Mouse (Mus musculus): ENCODE measurements around the gene Ece1.

The Ece1 gene

GRCm38 (mm10) chr4:137982869-137983268 lies 120.8 kb downstream of the Ece1 start:
- no peak for DNase-seq (ENCODE audit: low read depth, low spot score)

- DNase-seq (ENCODE audit: low read depth, low spot score) = no peak
These were observed 122.2 kb downstream of the Ece1 start for GRCm38 (mm10) chr4:137984212-137984611.

- no peak for DNase-seq (ENCODE audit: low read depth, low spot score)
These were observed 122.7 kb downstream of the Ece1 start for GRCm38 (mm10) chr4:137984746-137985145.

GRCm38 (mm10) chr4:137989426-137989825 lies 127.4 kb downstream of the Ece1 start:
- DNase-seq (ENCODE audit: low read depth, low spot score) = no peak

GRCm38 (mm10) chr4:137990433-137990832 lies 128.4 kb downstream of the Ece1 start:
- DNase-seq (ENCODE audit: low read depth, low spot score) = no peak

GRCm38 (mm10) chr4:137991240-137991639 lies 129.2 kb downstream of the Ece1 start:
- no peak for DNase-seq (ENCODE audit: low read depth, low spot score)

- no peak for DNase-seq (ENCODE audit: low read depth, low spot score)
These were observed 130.9 kb downstream of the Ece1 start, which contains the start of gene Eif4g3 for GRCm38 (mm10) chr4:137992890-137993289. Gene Eif4g3 (plus strand): TSS chr4:137993022.

- peak; percentile 91 for DNase-seq (ENCODE audit: low read depth, low spot score)
These were observed 131.3 kb downstream of the Ece1 start for GRCm38 (mm10) chr4:137993291-137993758.

GRCm38 (mm10) chr4:137993821-137994561 lies 132.0 kb downstream of the Ece1 start:
- no peak for DNase-seq (ENCODE audit: low read depth, low spot score)

GRCm38 (mm10) chr4:137994562-137995336 lies 132.7 kb downstream of the Ece1 start:
- no peak for DNase-seq (ENCODE audit: low read depth, low spot score)

- DNase-seq (ENCODE audit: low read depth, low spot score) = no peak
These were observed 133.4 kb downstream of the Ece1 start for GRCm38 (mm10) chr4:137995399-137995798.

- no peak for DNase-seq (ENCODE audit: low read depth, low spot score)
These were observed 136.2 kb downstream of the Ece1 start for GRCm38 (mm10) chr4:137998232-137998631.

GRCm38 (mm10) chr4:138000682-138001081 lies 138.6 kb downstream of the Ece1 start:
- DNase-seq (ENCODE audit: low read depth, low spot score) = no peak

GRCm38 (mm10) chr4:138003909-138004610 lies 142.0 kb downstream of the Ece1 start:
- DNase-seq (ENCODE audit: low read depth, low spot score) = no peak

- no peak for DNase-seq (ENCODE audit: low read depth, low spot score)
These were observed 143.7 kb downstream of the Ece1 start for GRCm38 (mm10) chr4:138005781-138006180.

- DNase-seq (ENCODE audit: low read depth, low spot score) = no peak
These were observed 145.0 kb downstream of the Ece1 start for GRCm38 (mm10) chr4:138006951-138007613.

- no peak for DNase-seq (ENCODE audit: low read depth, low spot score)
These were observed 146.6 kb downstream of the Ece1 start for GRCm38 (mm10) chr4:138008646-138009045.

- no peak for DNase-seq (ENCODE audit: low read depth, low spot score)
These were observed 147.9 kb downstream of the Ece1 start for GRCm38 (mm10) chr4:138009786-138010502.

- no peak for DNase-seq (ENCODE audit: low read depth, low spot score)
These were observed 151.9 kb downstream of the Ece1 start for GRCm38 (mm10) chr4:138013723-138014479.
